Mouse (Mus musculus) lung, postnatal 0 days (tissue): ENCODE data around the gene Ube3b. TPM values are rescaled to one million over a fixed set of nuclear protein-coding genes. Genes with fewer than 3 reads are reported as not detected.
A peak's percentile ranks its signal among the peaks of the same experiment; 100 is the strongest.

Source experiments
- ATAC-seq: fragments of 200-750 bp; cut with Nextera tagmentation; 2 replicates; pipeline ENCODE4 v1.8.0; 2017; ENCODE audit warnings: moderate library complexity
- DNase-seq: peaks from one replicate; pipeline ENCODE4 v3.0.0-alpha.2; 2016; ENCODE audit warnings: low spot score
- H3K27ac ChIP-seq: fragments of 300-500 bp; sonication (generic); 2 replicates; pipeline ENCODE4 v1.5.1; 2014; ENCODE audit warnings: antibody characterized with exemption, mild to moderate bottlenecking, low read length, mixed read lengths
- H3K27me3 ChIP-seq: fragments of 300-500 bp; sonication (generic); replicated peaks from 2 replicates; pipeline ENCODE4 v1.6.1; 2014; ENCODE audit warnings: low read length, mixed read lengths; ENCODE audit not compliant: insufficient read depth
- H3K36me3 ChIP-seq: fragments of 300-500 bp; sonication (generic); 2 replicates; pipeline ENCODE4 v1.6.1; 2014; ENCODE audit warnings: low read length, mixed read lengths; ENCODE audit not compliant: insufficient read depth
- H3K4me1 ChIP-seq: fragments of 300-500 bp; sonication (generic); 2 replicates; pipeline ENCODE4 v1.6.1; 2014; ENCODE audit warnings: antibody characterized with exemption, low read depth, low read length, mixed read lengths; ENCODE audit not compliant: insufficient read depth
- H3K4me2 ChIP-seq: fragments of 300-500 bp; sonication (generic); replicated peaks from 2 replicates; pipeline ENCODE4 v1.6.1; 2014; ENCODE audit warnings: low read depth, mild to moderate bottlenecking, low read length, moderate library complexity, mixed read lengths
- H3K4me3 ChIP-seq: fragments of 300-500 bp; sonication (generic); 2 replicates; pipeline ENCODE4 v1.5.1; 2014; ENCODE audit warnings: low read depth, low read length
- H3K9ac ChIP-seq: fragments of 300-500 bp; sonication (generic); replicated peaks from 2 replicates; pipeline ENCODE4 v1.6.1; 2014; ENCODE audit warnings: low read depth, mild to moderate bottlenecking
- H3K9me3 ChIP-seq: fragments of 300-500 bp; sonication (generic); 2 replicates; pipeline ENCODE4 v1.6.1; 2016; ENCODE audit warnings: low read length, mixed read lengths
- CTCF ChIP-seq: IDR thresholded peaks from 2 replicates; pipeline ENCODE4 v1.5.1; 2016; ENCODE audit warnings: antibody characterized with exemption, mild to moderate bottlenecking
- EP300 ChIP-seq: IDR thresholded peaks from 2 replicates; pipeline ENCODE4 v1.6.1; 2016; ENCODE audit warnings: antibody characterized with exemption, mild to moderate bottlenecking, control low read depth
- WGBS: fragments of 180-500 bp; shearing (Covaris S2); extraction: QIAGEN DNeasy Blood & Tissue Kit; methylation state at CpG from one replicate; pipeline ENCODE4 v1.1.7; 2014; 5-methylcytosine and 5-hydroxymethylcytosine counted together
- polyA plus RNA-seq: library from polyadenylated mRNA; unstranded; fragments of >200 nt; fragmentation: Nextera tagmentation; extraction: Ambion mirVana; gene quantifications from 2 replicates; pipeline ENCODE4 v1.2.1, GENCODE M21; 2015

Gene Ube3b
- polyA plus RNA-seq, 1 experiment from 2014 or later = 28.9 TPM

GRCm38 (mm10) chr5:114378177-114378920, 2.1 kb upstream of the Ube3b start:
- Histone ChIP-seq H3K4me2 (peak overlapping the region; percentile 65), H3K36me3 (peaks cover 7% of the 10 kb centered on the region; the same call in 1 of the 2 replicates), H3K4me3 (peak overlapping the region; percentile 94), H3K27ac (peak overlapping the region; percentile 97), H3K4me1 (peaks cover 57% of the 10 kb centered on the region), H3K9me3 (no peaks in the 10 kb centered on the region), H3K9ac (peak overlapping the region; percentile 99), H3K27me3 (no peaks in the 10 kb centered on the region)
- DNase-seq (peak; percentile 90), ATAC-seq (no peak)
- 11% methylated on average over 10 of the region's 10 CpGs for WGBS
- TF ChIP-seq EP300 (peak; percentile 78), CTCF (no peak; the same call in 1 of the 2 replicates)

DNA sequence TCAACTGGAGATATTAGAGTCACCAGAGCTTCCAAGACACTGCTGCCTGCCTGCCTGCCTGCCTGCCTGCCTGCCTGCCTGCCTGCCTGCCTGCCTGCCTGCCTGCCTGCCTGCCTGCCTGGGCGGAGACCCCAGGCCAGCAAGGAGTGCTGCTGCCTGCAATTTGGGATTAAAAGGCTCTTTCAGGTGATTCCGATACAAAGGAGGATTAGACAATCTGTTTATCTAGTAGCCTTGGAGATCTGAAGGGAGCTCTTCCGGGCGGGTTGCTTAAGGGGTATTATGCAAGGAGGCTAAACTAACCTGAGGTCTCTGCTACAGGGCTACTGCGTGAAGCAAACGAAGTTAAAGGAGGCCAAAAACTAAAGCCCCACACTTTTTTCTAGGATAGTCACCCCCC, 1.5 kb upstream of the Ube3b start:
- DNase-seq = peak; percentile 91
- WGBS = 11% methylated on average over 6 of the region's 6 CpGs
- TF ChIP-seq CTCF = no peak
- TF ChIP-seq EP300 = peak; percentile 71
- peak overlapping the region; percentile 65 for H3K4me2 ChIP-seq
- peak overlapping the region; percentile 99 for H3K9ac ChIP-seq
- H3K27ac ChIP-seq = peak overlapping the region; percentile 97
- peaks cover 51% of the 10 kb centered on the region for H3K4me1 ChIP-seq
- no peaks in the 10 kb centered on the region for H3K9me3 ChIP-seq
- peaks cover 2% of the 10 kb centered on the region; the same call in 1 of the 2 replicates for H3K36me3 ChIP-seq
- peak overlapping the region; percentile 94 for H3K4me3 ChIP-seq
- H3K27me3 ChIP-seq = no peaks in the 10 kb centered on the region
- peak; percentile 10; the same call in 1 of the 2 replicates for ATAC-seq

GRCm38 (mm10) chr5:114379763-114380162, 644 bp upstream of the Ube3b start:
- H3K27ac ChIP-seq = peak overlapping the region; percentile 97
- no peaks in the 10 kb centered on the region for H3K9me3 ChIP-seq
- ATAC-seq = peak; percentile 4
- H3K9ac ChIP-seq = peak overlapping the region; percentile 99
- under 1% methylated on average over 20 of the region's 20 CpGs for WGBS
- H3K4me1 ChIP-seq = peaks cover 48% of the 10 kb centered on the region
- TF ChIP-seq CTCF (0 out of 2 replicates have a peak, but pooled peaks have one; percentile 6), EP300 (no peak)
- no peaks in the 10 kb centered on the region for H3K27me3 ChIP-seq
- H3K4me3 ChIP-seq = peak overlapping the region; percentile 94
- H3K4me2 ChIP-seq = peak overlapping the region; percentile 65
- no peaks in the 10 kb centered on the region; the same call in 1 of the 2 replicates for H3K36me3 ChIP-seq
- DNase-seq = peak; percentile 48

DNA sequence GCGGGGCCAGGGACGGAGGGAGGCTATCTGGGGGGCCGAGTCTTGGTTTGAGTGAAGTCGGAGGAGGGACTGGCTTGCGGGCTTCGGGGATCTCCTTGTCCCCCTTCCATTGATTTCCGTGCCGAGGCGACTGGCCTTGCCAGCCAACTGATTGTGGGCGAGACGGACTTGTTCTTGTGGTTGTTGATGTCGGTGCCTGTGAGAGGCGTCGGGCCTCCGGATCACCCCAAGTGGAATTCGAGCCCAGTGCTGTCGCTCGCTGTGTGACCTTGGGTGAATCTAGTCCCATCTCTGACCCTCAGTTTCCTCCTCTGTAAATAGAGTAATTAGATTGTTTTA, 575 bp downstream of the Ube3b start:
- H3K9me3 ChIP-seq = no peaks in the 10 kb centered on the region
- no peaks in the 10 kb centered on the region for H3K27me3 ChIP-seq
- H3K36me3 ChIP-seq = peaks cover 5% of the 10 kb centered on the region; the same call in 1 of the 2 replicates
- no peak for TF ChIP-seq CTCF
- TF ChIP-seq EP300 = no peak
- peak overlapping the region; percentile 99 for H3K9ac ChIP-seq
- peak overlapping the region; percentile 65 for H3K4me2 ChIP-seq
- WGBS = under 1% methylated on average over 18 of the region's 18 CpGs
- DNase-seq (peak; percentile 33), ATAC-seq (peak; percentile 2; the same call in 1 of the 2 replicates)
- peaks cover 36% of the 10 kb centered on the region for H3K4me1 ChIP-seq
- peak overlapping the region; percentile 94 for H3K4me3 ChIP-seq
- peak overlapping the region; percentile 97 for H3K27ac ChIP-seq

- no peaks in the 10 kb centered on the region for H3K27me3 ChIP-seq
- ATAC-seq (peak; percentile 29), DNase-seq (peak; percentile 76)
- H3K27ac ChIP-seq = peak overlapping the region; percentile 73
- no peaks in the 10 kb centered on the region for H3K9me3 ChIP-seq
- WGBS = 63% methylated on average over 9 of the region's 9 CpGs
- no peak overlapping the region for H3K4me2 ChIP-seq
- 0 out of 2 replicates have a peak, but pooled peaks have one; percentile 47 for TF ChIP-seq EP300
- peak; percentile 82 for TF ChIP-seq CTCF
- peaks cover 16% of the 10 kb centered on the region; the same call in 1 of the 2 replicates for H3K4me1 ChIP-seq
- H3K4me3 ChIP-seq = no peak overlapping the region
- H3K36me3 ChIP-seq = peaks cover 28% of the 10 kb centered on the region
- no peak overlapping the region for H3K9ac ChIP-seq
These were observed 2.9 kb downstream of the Ube3b start for GRCm38 (mm10) chr5:114383184-114383904.

DNA sequence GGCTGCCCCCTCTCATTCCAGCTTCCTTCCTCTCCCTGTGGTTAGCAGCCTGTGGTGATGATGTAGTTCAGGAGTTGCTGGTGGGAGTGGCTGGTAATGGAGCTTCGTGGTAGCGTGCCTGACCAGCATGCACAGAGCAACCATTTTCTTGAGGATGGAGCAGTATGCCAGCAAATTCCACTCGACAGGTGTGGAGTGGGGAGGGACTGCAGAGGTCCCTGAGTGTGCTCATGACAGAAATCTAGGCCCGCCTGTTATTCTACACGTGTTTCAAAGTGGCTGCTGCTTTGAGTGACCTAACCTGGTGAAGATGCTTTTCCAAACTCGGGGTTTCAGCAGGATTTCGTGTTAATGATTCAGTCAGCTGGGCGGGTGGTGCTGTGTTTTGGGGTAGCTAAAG, 4.0 kb downstream of the Ube3b start:
- Histone ChIP-seq H3K27me3 (no peaks in the 10 kb centered on the region), H3K9ac (no peak overlapping the region), H3K27ac (peak overlapping the region; percentile 73), H3K9me3 (no peaks in the 10 kb centered on the region), H3K4me1 (peaks cover 16% of the 10 kb centered on the region; the same call in 1 of the 2 replicates), H3K4me2 (no peak overlapping the region), H3K36me3 (peaks cover 39% of the 10 kb centered on the region), H3K4me3 (no peak overlapping the region)
- WGBS = 59% methylated on average over 8 of the region's 8 CpGs
- peak; percentile 88 for DNase-seq
- peak; percentile 68 for ATAC-seq
- 0 out of 2 replicates have a peak, but pooled peaks have one; percentile 1 for TF ChIP-seq CTCF
- peak; percentile 53 for TF ChIP-seq EP300
